ENCODE assay signal across 18 mouse cellular contexts in the genomic region with DNA sequence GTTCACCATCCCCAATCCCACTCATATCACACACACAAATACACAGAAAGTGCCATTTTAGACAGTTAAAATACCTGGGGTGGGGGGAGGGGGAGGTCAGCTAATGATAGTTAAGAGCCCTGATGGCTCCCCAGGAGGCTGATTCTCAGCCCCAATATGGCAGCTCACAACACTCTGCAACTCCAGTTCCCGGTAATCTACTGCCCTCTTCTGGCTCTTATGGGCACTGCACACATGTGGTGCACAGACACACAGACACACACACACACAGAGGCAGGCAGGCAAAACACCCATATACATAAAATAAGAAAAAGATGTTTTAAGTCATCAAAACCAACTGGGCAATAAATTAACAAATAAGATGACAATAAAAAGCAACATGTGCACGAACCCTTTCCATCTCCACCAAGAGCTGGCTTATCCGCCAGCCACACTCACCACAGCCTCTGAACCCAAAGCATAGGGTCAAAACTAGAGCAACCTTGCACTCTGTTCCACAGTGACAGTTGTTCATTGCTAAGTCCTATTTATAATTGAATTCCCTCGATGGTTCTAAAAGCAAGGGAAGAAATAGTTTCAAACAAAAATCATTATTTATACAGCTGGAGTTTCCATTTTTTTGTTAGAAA. TPM values are rescaled to one million over a fixed set of nuclear protein-coding genes. Genes with fewer than 3 reads are reported as not detected.
DNase-seq lines count a peak whose midpoint lies in the region; ATAC-seq and TF ChIP-seq lines count a peak whose summit lies in the region.
"Had no signal": no experiment of that assay in that cellular context is flagged by ENCODE, and none has a peak within 500 bp of the region (broad histone marks: within the 10 kb centered on the region; RNA-seq: fewer than 3 reads in every experiment).

No protein-coding gene starts in this region.

- TF ChIP-seq POLR2A in small intestine, adult 2 months (IDR thresholded peaks at IDR 0.05; ENCODE audit: low read depth, low read length), result no peak

- no peak overlapping the region for H3K4me2 ChIP-seq in liver, embryonic 14.5 days (ENCODE audit: low read depth)
- H3K4me2 ChIP-seq: embryonic facial prominence, embryonic 12.5 days; heart, embryonic 15.5 days; hindbrain, embryonic 15.5 days; liver, embryonic 15.5 days had no signal

- no peak overlapping the region for H3K4me3 ChIP-seq in liver, embryonic 14.5 days (ENCODE audit: insufficient read depth in 1 of 2, low read depth in 2 of 2, low read length in 2 of 2)
- no peak overlapping the region for H3K4me3 ChIP-seq in ES-E14 (ENCODE audit: insufficient read depth in 1 of 2, low read depth in 1 of 2, low read length in 2 of 2, poor library complexity in 1 of 2, severe bottlenecking in 1 of 2)
- no peak overlapping the region for H3K4me3 ChIP-seq in small intestine, adult 2 months (ENCODE audit: low read depth, low read length)
- H3K4me3 ChIP-seq: embryonic facial prominence, embryonic 12.5 days; heart, embryonic 15.5 days; hindbrain, embryonic 15.5 days; liver, embryonic 15.5 days had no signal

- intact Hi-C loops in heart, postnatal 36 days (cut with DNase I), result no loop called here

- no peaks in the 10 kb centered on the region for H3K9me3 ChIP-seq in liver, embryonic 14.5 days (ENCODE audit: control insufficient read depth, low read length)
- no peaks in the 10 kb centered on the region for H3K9me3 ChIP-seq in ES-E14 (ENCODE audit: control insufficient read depth, insufficient read depth, low read depth, low read length)
- H3K9me3 ChIP-seq: embryonic facial prominence, embryonic 12.5 days; heart, embryonic 15.5 days; hindbrain, embryonic 15.5 days; liver, embryonic 15.5 days had no signal

- H3K27ac ChIP-seq in liver, embryonic 14.5 days, result no peak overlapping the region
- no peak overlapping the region for H3K27ac ChIP-seq in ES-E14 (ENCODE audit: insufficient read depth, low read depth, low read length, poor library complexity, severe bottlenecking)
- H3K27ac ChIP-seq in small intestine, adult 2 months (ENCODE audit: insufficient read depth, low read depth, low read length), result no peak overlapping the region
- H3K27ac ChIP-seq: embryonic facial prominence, embryonic 12.5 days; heart, embryonic 15.5 days; hindbrain, embryonic 15.5 days; liver, embryonic 15.5 days; macrophage had no signal

- H3K9ac ChIP-seq in liver, embryonic 14.5 days (replicated peaks), result no peak overlapping the region
- no peak overlapping the region for H3K9ac ChIP-seq in ES-E14 (ENCODE audit: insufficient read depth, low read depth, low read length, poor library complexity, severe bottlenecking)
- H3K9ac ChIP-seq: embryonic facial prominence, embryonic 12.5 days; heart, embryonic 15.5 days; hindbrain, embryonic 15.5 days; liver, embryonic 15.5 days had no signal

- 86% methylated on average over 4 of the region's 4 CpGs for WGBS in liver, embryonic 14.5 days (ENCODE audit: insufficient replicate concordance)
- WGBS in small intestine, adult 2 months, result 97% methylated on average over 4 of the region's 4 CpGs

- H3K4me1 ChIP-seq in liver, embryonic 14.5 days (replicated peaks; ENCODE audit: control insufficient read depth in 2 of 2, insufficient read depth in 2 of 2, low read length in 1 of 2), result peaks cover 2 to 6% of the 10 kb centered on the region in 2 experiments; a peak in 3 of 4 replicates
- H3K4me1 ChIP-seq in ES-E14 (ENCODE audit: control insufficient read depth in 2 of 2, insufficient read depth in 2 of 2, low read length in 2 of 2, poor library complexity in 1 of 2), result peaks cover 3 to 21% of the 10 kb centered on the region in 2 experiments; a peak in 1 of 4 replicates
- H3K4me1 ChIP-seq in small intestine, adult 2 months (ENCODE audit: control insufficient read depth, insufficient read depth, insufficient read length, low read length), result no peaks in the 10 kb centered on the region; the same call in 1 of the 2 replicates
- H3K4me1 ChIP-seq: hindbrain, embryonic 15.5 days had no signal

- in situ Hi-C loops in ES-E14 (cut with MboI; ENCODE audit: low sequenced_read_pairs in 2 of 2, unreplicated experiment in 2 of 2), result no loop called here

- TF ChIP-seq EP300 in liver, embryonic 14.5 days (IDR thresholded peaks at IDR 0.05; ENCODE audit: low read depth), result no peak

- H3K36me3 ChIP-seq in liver, embryonic 14.5 days (replicated peaks; ENCODE audit: control insufficient read depth, insufficient read depth, low read depth), result no peaks in the 10 kb centered on the region
- H3K36me3 ChIP-seq in ES-E14 (ENCODE audit: control insufficient read depth, insufficient read depth, low read length, poor library complexity, severe bottlenecking), result peaks cover 5% of the 10 kb centered on the region; the same call in 1 of the 2 replicates
- H3K36me3 ChIP-seq in small intestine, adult 2 months (ENCODE audit: control insufficient read depth, insufficient read depth, low read length), result peaks cover 3% of the 10 kb centered on the region; the same call in 1 of the 2 replicates
- H3K36me3 ChIP-seq: heart, embryonic 15.5 days; hindbrain, embryonic 15.5 days had no signal

- DNase-seq in heart, postnatal 4 days, result peak; percentile 12
- no peak for DNase-seq in heart, postnatal 36 days
- no peak for DNase-seq in liver, embryonic 14.5 days (ENCODE audit: low read depth in 3 of 3, low spot score in 3 of 3)
- DNase-seq in liver (no peak), ES-E14 (ENCODE audit: low read depth, low spot score) (peak; percentile 28)
- DNase-seq in c-Kit-positive CD71-positive TER-119-positive erythroid progenitor cells, embryonic 14.5 days (ENCODE audit: low spot score), result no peak
- DNase-seq: adrenal gland, adult 8-10 months; cerebellum, adult 2 months; gastrocnemius, postnatal 25 days; midbrain, embryonic 14.5 days; right cerebral cortex, postnatal 14 days had no signal

- peak; percentile 53 for TF ChIP-seq CTCF in liver, embryonic 14.5 days (IDR thresholded peaks at IDR 0.05; ENCODE audit: low read depth)
- peak; percentile 30; the same call in 1 of the 2 replicates for TF ChIP-seq CTCF in small intestine, adult 2 months (IDR thresholded peaks at IDR 0.05; ENCODE audit: extremely low read depth, insufficient read length, insufficient replicate concordance, low read depth, low read length)

- H3K27me3 ChIP-seq in liver, embryonic 14.5 days (ENCODE audit: control insufficient read depth, insufficient read depth, low read length), result no peaks in the 10 kb centered on the region
- H3K27me3 ChIP-seq in small intestine, adult 2 months (ENCODE audit: control insufficient read depth, insufficient read depth, low read length), result no peaks in the 10 kb centered on the region
- H3K27me3 ChIP-seq: CH12.LX; embryonic facial prominence, embryonic 12.5 days; heart, embryonic 15.5 days; hindbrain, embryonic 15.5 days; liver, embryonic 15.5 days had no signal

- ATAC-seq in liver, embryonic 14.5 days (ENCODE audit: insufficient read depth), result no peak

TF ChIP-seq in ES-E14, 5 proteins besides CTCF, POLR2A, EP300 and RAD21:
- TF ChIP-seq MAFK (IDR thresholded peaks at IDR 0.05; ENCODE audit: insufficient read depth, low read depth, low read length) (no peak), ZNF384 (IDR thresholded peaks at IDR 0.05; ENCODE audit: low read depth, low read length) (no peak)

RNA-seq across cellular contexts. Expression of a gene that starts 32.3 kb away (rescaled TPM):
- 10 to 100 TPM; 15.9 to 18.4 TPM for total RNA-seq in heart, postnatal 4 days (2021)
- total RNA-seq in heart, postnatal 36 days (2021), result 1 to 10 TPM; 6.4 to 6.6 TPM
- polyA plus RNA-seq in liver, embryonic 14.5 days (2012; rRNA removed), result 4.6 and 5.5 TPM in 2 replicates
- polyA plus RNA-seq in liver, embryonic 14.5 days (2014; fragmentation: Nextera tagmentation; extraction: Ambion mirVana), result 3.4 and 3.7 TPM in 2 replicates
- total RNA-seq in ES-E14 (2012; rRNA removed), result 12.5 and 15.5 TPM in 2 replicates
- polyA plus RNA-seq in small intestine, adult 2 months (2012; rRNA removed), result 1.3 and 3.4 TPM in 2 replicates

Comparison
In these comparisons a context has a peak if more than half of its experiments do, and no peak if none do; other contexts are left out.
1. DNase-seq: peak in heart, postnatal 4 days (single experiment) and ES-E14 (single experiment); none in heart, postnatal 36 days (0 of 2), liver, embryonic 14.5 days (0 of 3), liver (single experiment) and c-Kit-positive CD71-positive TER-119-positive erythroid progenitor cells, embryonic 14.5 days (single experiment).